Mouse (Mus musculus) midbrain, embryonic 16.5 days (tissue): ENCODE measurements at regions not wholly inside any gene's neighbourhood (a gene's known extent, or its start where the extent isn't known, plus 50 kb on each side); places are given as distances from the start of the nearest gene placed in this dataset.

Experiments
- ATAC-seq: fragments of 200-750 bp; cut with Nextera tagmentation; 2 replicates; pipeline ENCODE4 v1.8.0; 2017; ENCODE audit warnings: moderate TSS enrichment
- H3K27ac ChIP-seq: fragments of 300-500 bp; sonication (generic); 2 replicates; pipeline ENCODE4 v1.5.1; 2014; ENCODE audit warnings: mild to moderate bottlenecking, low read length, mixed read lengths
- H3K27me3 ChIP-seq: fragments of 300-500 bp; sonication (generic); 2 replicates; pipeline ENCODE4 v1.6.1; 2014; ENCODE audit warnings: low read depth, low read length, mixed read lengths; ENCODE audit not compliant: control insufficient read depth, insufficient read depth
- H3K36me3 ChIP-seq: fragments of 300-500 bp; sonication (generic); 2 replicates; pipeline ENCODE4 v1.6.1; 2014; ENCODE audit warnings: mild to moderate bottlenecking, low read length, moderate library complexity, mixed read lengths; ENCODE audit not compliant: control insufficient read depth, insufficient read depth
- H3K4me1 ChIP-seq: fragments of 300-500 bp; sonication (generic); 2 replicates; pipeline ENCODE4 v1.6.1; 2014; ENCODE audit warnings: mild to moderate bottlenecking, low read length, mixed read lengths; ENCODE audit not compliant: control insufficient read depth, insufficient read depth
- H3K4me2 ChIP-seq: fragments of 300-500 bp; sonication (generic); 2 replicates; pipeline ENCODE4 v1.6.1; 2014; ENCODE audit warnings: mild to moderate bottlenecking, low read length, mixed read lengths
- H3K4me3 ChIP-seq: fragments of 300-500 bp; sonication (generic); 2 replicates; pipeline ENCODE4 v1.5.1; 2014; ENCODE audit warnings: low read depth, mild to moderate bottlenecking, low read length, moderate library complexity, mixed read lengths
- H3K9ac ChIP-seq: fragments of 300-500 bp; sonication (generic); 2 replicates; pipeline ENCODE4 v1.6.1; 2014; ENCODE audit warnings: low read depth, low read length, mixed read lengths
- H3K9me3 ChIP-seq: fragments of 300-500 bp; sonication (generic); replicated peaks from 2 replicates; pipeline ENCODE4 v1.6.1; 2014; ENCODE audit warnings: mild to moderate bottlenecking, low read length, mixed read lengths; ENCODE audit not compliant: control insufficient read depth, poor library complexity, severe bottlenecking
- WGBS: fragments of 180-500 bp; shearing (Covaris S2); extraction: QIAGEN DNeasy Blood & Tissue Kit; methylation state at CpG from one replicate; pipeline ENCODE4 v1.1.7; 2014; 5-methylcytosine and 5-hydroxymethylcytosine counted together

DNA sequence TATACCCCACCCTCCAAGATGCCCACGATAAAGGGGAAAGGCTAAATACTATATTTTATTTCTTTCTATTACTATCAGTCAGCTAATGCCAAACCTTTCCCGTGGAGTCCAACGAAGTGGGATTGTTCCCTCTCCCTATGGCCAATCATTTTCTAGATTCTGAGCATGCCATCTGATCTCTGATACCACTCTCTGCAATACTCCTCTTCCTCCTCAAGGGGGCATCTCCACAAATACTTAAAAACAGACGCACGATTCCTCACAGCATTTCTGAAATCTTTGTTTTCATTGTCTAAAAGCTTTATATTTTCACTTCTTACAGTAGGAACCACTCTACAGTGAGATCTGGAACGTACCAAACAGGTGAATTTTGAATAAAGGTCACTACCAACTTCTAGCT is 270.8 kb downstream of the Pdha2 start:
- H3K27me3 ChIP-seq = no peaks in the 10 kb centered on the region
- no peak for ATAC-seq
- 92% methylated on average over 6 of the region's 6 CpGs for WGBS
- no peaks in the 10 kb centered on the region for H3K4me1 ChIP-seq
- no peaks in the 10 kb centered on the region for H3K9me3 ChIP-seq
- no peak overlapping the region for H3K4me2 ChIP-seq
- H3K9ac ChIP-seq = no peak overlapping the region
- H3K36me3 ChIP-seq = no peaks in the 10 kb centered on the region
- H3K4me3 ChIP-seq = no peak overlapping the region
- H3K27ac ChIP-seq = no peak overlapping the region

DNA sequence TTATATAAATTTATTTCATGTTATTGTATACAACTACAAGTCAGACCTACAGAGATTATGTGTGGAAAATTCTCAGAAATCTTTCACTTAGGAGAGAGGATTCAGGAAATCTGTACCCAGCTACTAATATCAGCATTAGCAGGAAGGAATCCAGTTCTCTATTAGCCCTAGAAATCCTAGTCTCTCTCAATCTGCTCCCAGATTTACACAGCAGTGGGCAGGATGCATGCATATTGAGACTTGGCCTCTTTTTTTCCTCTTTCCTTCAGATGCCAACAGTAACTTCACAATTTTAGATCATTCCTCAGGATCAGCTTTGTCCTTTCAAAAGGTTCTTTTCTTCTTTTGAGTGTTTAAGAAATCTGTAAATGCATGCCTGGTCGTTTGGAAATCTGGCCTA is 279.0 kb downstream of the Pdha2 start:
- Histone ChIP-seq H3K36me3 (no peaks in the 10 kb centered on the region), H3K9me3 (no peaks in the 10 kb centered on the region), H3K4me2 (no peak overlapping the region), H3K4me3 (no peak overlapping the region), H3K4me1 (no peaks in the 10 kb centered on the region), H3K27me3 (no peaks in the 10 kb centered on the region), H3K27ac (no peak overlapping the region), H3K9ac (no peak overlapping the region)
- no peak for ATAC-seq
- WGBS = 53% methylated on average over 1 of the region's 1 CpGs

DNA sequence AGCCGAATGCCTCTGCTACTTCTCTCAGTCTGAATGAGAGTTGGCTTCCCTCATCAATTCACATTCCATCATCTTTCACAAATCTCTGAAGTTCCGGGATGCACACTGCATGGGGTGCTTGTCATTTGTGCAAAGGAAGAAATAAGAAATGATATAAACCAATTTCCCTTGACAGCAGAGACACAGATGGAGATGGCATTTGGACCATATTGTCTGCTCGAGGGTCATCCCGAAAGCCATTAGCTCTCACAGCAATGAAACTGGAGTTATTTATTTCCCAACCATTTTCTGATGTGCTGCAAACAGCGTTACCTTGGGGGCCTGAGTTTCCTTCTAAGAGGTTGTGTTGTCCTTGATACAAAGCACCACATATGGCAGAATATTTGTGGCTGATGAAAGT is 285.5 kb downstream of the Pdha2 start:
- 85% methylated on average over 5 of the region's 5 CpGs for WGBS
- Histone ChIP-seq H3K4me1 (no peaks in the 10 kb centered on the region), H3K4me3 (no peak overlapping the region), H3K9me3 (no peaks in the 10 kb centered on the region), H3K27ac (no peak overlapping the region), H3K4me2 (no peak overlapping the region), H3K9ac (no peak overlapping the region), H3K27me3 (no peaks in the 10 kb centered on the region), H3K36me3 (no peaks in the 10 kb centered on the region)
- no peak for ATAC-seq

GRCm38 (mm10) chr3:140876201-140876895 is 335.8 kb downstream of the Pdha2 start:
- H3K27me3 ChIP-seq = no peaks in the 10 kb centered on the region
- no peak overlapping the region for H3K9ac ChIP-seq
- no peak overlapping the region for H3K4me2 ChIP-seq
- 91% methylated on average over 4 of the region's 4 CpGs for WGBS
- no peaks in the 10 kb centered on the region for H3K4me1 ChIP-seq
- ATAC-seq = no peak
- H3K27ac ChIP-seq = no peak overlapping the region
- no peaks in the 10 kb centered on the region for H3K36me3 ChIP-seq
- H3K4me3 ChIP-seq = no peak overlapping the region
- H3K9me3 ChIP-seq = no peaks in the 10 kb centered on the region

- Histone ChIP-seq H3K4me2 (no peak overlapping the region), H3K9ac (no peak overlapping the region), H3K9me3 (no peaks in the 10 kb centered on the region), H3K36me3 (no peaks in the 10 kb centered on the region), H3K27ac (no peak overlapping the region), H3K4me3 (no peak overlapping the region), H3K27me3 (no peaks in the 10 kb centered on the region), H3K4me1 (no peaks in the 10 kb centered on the region)
- no peak for ATAC-seq
- WGBS = 79% methylated on average over 4 of the region's 4 CpGs
Observed at GRCm38 (mm10) chr3:140875500-140876200, 336.5 kb downstream of the Pdha2 start.

DNA sequence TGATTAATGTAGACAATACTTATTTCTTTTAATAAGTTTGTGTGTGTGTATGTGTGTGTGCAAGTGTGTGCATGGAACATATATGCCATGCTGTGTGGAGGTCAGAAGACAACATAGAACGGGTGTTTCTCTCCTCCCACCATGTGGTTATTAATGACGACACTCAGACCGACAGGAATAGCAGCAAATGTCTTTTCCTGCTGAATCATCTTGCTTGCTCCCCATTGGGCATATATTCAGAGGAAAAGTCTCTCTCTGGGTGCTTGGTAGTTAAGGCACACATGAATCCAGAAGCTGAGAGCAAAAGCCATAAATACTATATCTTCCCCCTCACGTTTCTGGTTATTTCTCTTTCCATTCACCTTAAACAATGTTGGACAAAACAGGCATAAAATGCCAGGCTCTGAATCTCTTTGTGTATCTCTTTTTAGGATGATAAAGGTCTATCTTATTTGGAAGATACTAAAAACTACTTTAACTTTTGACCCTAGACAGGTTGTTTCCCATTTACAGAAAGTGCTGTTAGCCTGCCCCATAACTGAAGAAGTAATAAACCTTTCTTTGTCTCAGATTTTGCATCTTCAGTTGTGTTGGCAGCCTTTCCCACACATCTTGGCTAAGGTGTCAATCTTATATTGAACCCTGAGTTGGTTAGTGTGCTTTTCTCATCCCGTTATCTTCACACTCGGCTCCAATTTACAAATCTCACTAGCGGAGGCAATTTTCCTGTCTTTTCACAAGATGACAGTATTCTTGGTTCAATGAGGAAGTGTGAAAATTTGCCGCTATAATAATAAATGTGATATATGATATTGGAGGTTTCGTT is 337.9 kb downstream of the Pdha2 start:
- no peaks in the 10 kb centered on the region for H3K4me1 ChIP-seq
- no peak for ATAC-seq
- no peak overlapping the region for H3K4me2 ChIP-seq
- no peaks in the 10 kb centered on the region for H3K27me3 ChIP-seq
- H3K9me3 ChIP-seq = no peaks in the 10 kb centered on the region
- no peak overlapping the region for H3K9ac ChIP-seq
- 86% methylated on average over 9 of the region's 9 CpGs for WGBS
- H3K4me3 ChIP-seq = no peak overlapping the region
- H3K36me3 ChIP-seq = no peaks in the 10 kb centered on the region
- no peak overlapping the region for H3K27ac ChIP-seq

DNA sequence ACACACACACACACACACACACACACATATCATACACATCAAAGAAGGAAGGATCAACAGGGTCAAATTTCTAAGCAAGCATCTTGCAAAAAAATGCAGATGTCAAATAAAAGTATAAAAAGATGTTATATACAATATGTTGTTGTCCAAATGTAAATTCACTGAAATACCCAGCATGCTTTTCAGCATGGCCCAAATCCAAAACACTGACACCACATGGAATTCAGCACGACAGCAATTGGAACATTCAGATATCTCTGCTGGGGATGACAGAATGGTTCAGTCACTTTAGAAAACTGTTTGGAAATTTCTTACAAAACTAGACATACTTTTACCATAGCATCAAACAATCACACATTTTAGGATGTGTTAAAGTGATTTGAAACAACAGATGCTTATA is 339.6 kb downstream of the Pdha2 start:
- no peak overlapping the region for H3K27ac ChIP-seq
- no peaks in the 10 kb centered on the region for H3K27me3 ChIP-seq
- no peaks in the 10 kb centered on the region for H3K36me3 ChIP-seq
- H3K4me3 ChIP-seq = no peak overlapping the region
- H3K4me2 ChIP-seq = no peak overlapping the region
- no peak overlapping the region for H3K9ac ChIP-seq
- 82% methylated on average over 1 of the region's 1 CpGs for WGBS
- ATAC-seq = no peak
- no peaks in the 10 kb centered on the region for H3K4me1 ChIP-seq
- H3K9me3 ChIP-seq = no peaks in the 10 kb centered on the region

DNA sequence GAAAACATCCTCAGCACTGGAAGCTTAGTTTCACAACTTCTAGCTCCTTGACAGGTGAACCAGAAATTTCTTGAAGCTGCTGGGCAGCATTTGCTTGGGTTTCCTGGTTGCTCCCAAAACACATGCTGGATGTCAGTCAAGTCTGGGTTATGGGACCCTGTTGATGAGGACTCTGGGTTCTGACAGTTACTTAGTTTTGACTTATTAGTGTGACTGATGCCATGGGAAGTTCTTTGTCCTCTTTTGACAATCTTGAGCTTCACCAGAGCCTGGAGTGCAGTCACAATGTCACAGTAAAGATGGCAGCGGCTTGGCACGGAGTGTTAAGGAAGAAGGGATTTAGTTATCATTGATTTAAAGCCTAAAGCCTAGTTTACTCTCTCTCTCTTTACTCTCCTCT is 340.9 kb downstream of the Pdha2 start:
- Histone ChIP-seq H3K27ac (no peak overlapping the region), H3K36me3 (no peaks in the 10 kb centered on the region), H3K9me3 (no peaks in the 10 kb centered on the region), H3K4me3 (no peak overlapping the region), H3K4me1 (no peaks in the 10 kb centered on the region), H3K9ac (no peak overlapping the region), H3K27me3 (no peaks in the 10 kb centered on the region), H3K4me2 (no peak overlapping the region)
- WGBS = 89% methylated on average over 2 of the region's 2 CpGs
- ATAC-seq = no peak

GRCm38 (mm10) chr3:140840197-140840596 is 372.0 kb downstream of the Pdha2 start:
- Histone ChIP-seq H3K36me3 (no peaks in the 10 kb centered on the region), H3K9ac (no peak overlapping the region), H3K4me3 (no peak overlapping the region), H3K4me2 (no peak overlapping the region), H3K27me3 (no peaks in the 10 kb centered on the region), H3K4me1 (no peaks in the 10 kb centered on the region), H3K9me3 (no peaks in the 10 kb centered on the region), H3K27ac (no peak overlapping the region)
- WGBS = 77% methylated on average over 2 of the region's 2 CpGs
- ATAC-seq = no peak
